Mouse (Mus musculus): ENCODE measurements around the gene Doxl2.
A peak's percentile ranks its signal among the peaks of the same experiment; 100 is the strongest.

DNA sequence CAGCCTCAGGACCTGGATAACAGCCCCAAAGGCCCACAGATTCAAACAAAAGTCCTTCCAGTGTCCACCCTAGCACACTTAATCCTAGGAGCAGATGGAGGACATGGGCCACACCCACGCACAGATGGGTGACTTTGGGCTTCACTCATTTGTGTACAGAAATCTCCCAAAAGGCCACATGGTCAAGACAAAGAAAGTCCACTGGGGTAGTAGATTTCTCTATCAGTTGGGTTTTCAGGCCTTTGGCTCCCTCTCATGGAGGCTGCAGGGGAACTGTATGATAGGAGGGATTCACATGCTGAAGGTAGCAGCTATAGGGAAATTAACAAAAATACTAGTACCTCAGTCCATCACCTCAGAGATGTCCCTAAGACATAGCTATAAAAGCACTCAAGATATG lies 16.7 kb upstream of the Doxl2 start:
- TF ChIP-seq CTCF (IDR thresholded peaks at IDR 0.05) (peak; percentile 62), EP300 (IDR thresholded peaks at IDR 0.05) (no peak)

All from lung, postnatal 0 days (tissue).